In genomic region chr12:111455860-111456259, GRCm38 (mm10) we compare ENCODE assay signal across 23 mouse cellular contexts. TPM values are rescaled to one million over a fixed set of nuclear protein-coding genes. Genes with fewer than 3 reads are reported as not detected.
DNase-seq lines count a peak whose midpoint lies in the region; ATAC-seq and TF ChIP-seq lines count a peak whose summit lies in the region.
"Had no signal": no experiment of that assay in that cellular context is flagged by ENCODE, and none has a peak within 500 bp of the region (broad histone marks: within the 10 kb centered on the region; RNA-seq: fewer than 3 reads in every experiment).

No protein-coding gene starts in this region.

- H3ac ChIP-seq in C2C12 (ENCODE audit: control insufficient read depth, insufficient read length, low read depth), result peak overlapping the region; percentile 28

- ATAC-seq in kidney, embryonic 16.5 days (ENCODE audit: low FRiP score, low TSS enrichment), result no peak
- no peak for ATAC-seq in kidney, embryonic 14.5 days (ENCODE audit: low FRiP score, low TSS enrichment)
- ATAC-seq in liver, embryonic 13.5 days (ENCODE audit: low read depth), result no peak
- ATAC-seq: activated CD4-positive, CD25-positive, alpha-beta regulatory T cell, adult 4 months; forebrain, embryonic 16.5 days; intestine, postnatal 0 days had no signal

- no peak for DNase-seq in gastrocnemius, adult 2 months
- no peak for DNase-seq in gastrocnemius, adult 8-10 months (ENCODE audit: low spot score in 2 of 2)
- DNase-seq in liver, embryonic 13.5 days, result no peak
- DNase-seq in ovary, postnatal 36 days (ENCODE audit: low spot score), result no peak
- no peak for DNase-seq in embryo, embryonic 10.5 days (ENCODE audit: low spot score)
- DNase-seq: adrenal gland, adult 8-10 months; cerebellum, adult 18-20 months; cerebellum, postnatal 25 days; lung, adult 2 months; lung, postnatal 36 days; thymus, postnatal 25 days had no signal

- H3K4me1 ChIP-seq in kidney, embryonic 16.5 days (ENCODE audit: insufficient read depth, low read length), result peaks cover 46% of the 10 kb centered on the region
- H3K4me1 ChIP-seq in kidney, embryonic 14.5 days (ENCODE audit: control insufficient read depth, insufficient read depth, low read length), result peaks cover 32% of the 10 kb centered on the region
- peaks cover 28% of the 10 kb centered on the region for H3K4me1 ChIP-seq in liver, embryonic 13.5 days (replicated peaks)
- H3K4me1 ChIP-seq: neural tube, embryonic 15.5 days had no signal

- no peak overlapping the region for H3K4me2 ChIP-seq in kidney, embryonic 16.5 days (replicated peaks; ENCODE audit: low read depth, low read length)
- H3K4me2 ChIP-seq in kidney, embryonic 14.5 days (replicated peaks; ENCODE audit: low read depth, low read length), result no peak overlapping the region; the same call in 1 of the 2 replicates
- no peak overlapping the region for H3K4me2 ChIP-seq in liver, embryonic 13.5 days
- H3K4me2 ChIP-seq: neural tube, embryonic 15.5 days; stomach, embryonic 15.5 days had no signal

- H3K79me3 ChIP-seq in C2C12 (ENCODE audit: low read depth), result peaks cover 8% of the 10 kb centered on the region

- 56% methylated on average over 8 of the region's 8 CpGs for WGBS in kidney, embryonic 16.5 days
- WGBS in kidney, embryonic 14.5 days, result 49% methylated on average over 8 of the region's 8 CpGs
- WGBS in liver, embryonic 13.5 days (ENCODE audit: insufficient replicate concordance), result 44% methylated on average over 8 of the region's 8 CpGs

- no peak for TF ChIP-seq CTCF in gastrocnemius, adult 2 months (IDR thresholded peaks at IDR 0.05)
- no peak for TF ChIP-seq CTCF in C2C12 (IDR thresholded peaks at IDR 0.05; ENCODE audit: control insufficient read depth, insufficient read depth, insufficient read length)

- H3K27ac ChIP-seq in gastrocnemius, adult 2 months, result peak overlapping the region; percentile 63
- H3K27ac ChIP-seq in kidney, embryonic 16.5 days (ENCODE audit: low read length), result no peak overlapping the region
- H3K27ac ChIP-seq in kidney, embryonic 14.5 days (ENCODE audit: low read depth, low read length), result no peak overlapping the region
- peak overlapping the region; percentile 19; the same call in 1 of the 2 replicates for H3K27ac ChIP-seq in liver, embryonic 13.5 days
- H3K27ac ChIP-seq: heart, adult 2 months; neural tube, embryonic 15.5 days had no signal

- H3K9ac ChIP-seq in kidney, embryonic 16.5 days (replicated peaks; ENCODE audit: low read length), result peak overlapping the region; percentile 15; the same call in 1 of the 2 replicates
- H3K9ac ChIP-seq in kidney, embryonic 14.5 days (ENCODE audit: low read depth, low read length), result no peak overlapping the region
- H3K9ac ChIP-seq in liver, embryonic 13.5 days, result no peak overlapping the region
- H3K9ac ChIP-seq: neural tube, embryonic 15.5 days; stomach, embryonic 15.5 days had no signal

- peaks cover 8% of the 10 kb centered on the region for H3K36me3 ChIP-seq in kidney, embryonic 16.5 days (ENCODE audit: insufficient read depth, low read length)
- H3K36me3 ChIP-seq in kidney, embryonic 14.5 days (ENCODE audit: control insufficient read depth, insufficient read depth, low read length), result 0 out of 2 replicates have a peak, but pooled peaks cover 3% of the 10 kb centered on the region
- H3K36me3 ChIP-seq in C2C12 (ENCODE audit: control insufficient read depth, insufficient read depth), result peaks cover 41% of the 10 kb centered on the region
- H3K36me3 ChIP-seq in liver, embryonic 13.5 days, result peaks cover 43% of the 10 kb centered on the region
- H3K36me3 ChIP-seq: neural tube, embryonic 15.5 days; stomach, embryonic 15.5 days had no signal

- H3K9me3 ChIP-seq in kidney, embryonic 16.5 days (ENCODE audit: low read length), result no peaks in the 10 kb centered on the region
- no peaks in the 10 kb centered on the region for H3K9me3 ChIP-seq in kidney, embryonic 14.5 days (ENCODE audit: control insufficient read depth, low read length)
- no peaks in the 10 kb centered on the region for H3K9me3 ChIP-seq in liver, embryonic 13.5 days (replicated peaks)
- H3K9me3 ChIP-seq: neural tube, embryonic 15.5 days; stomach, embryonic 15.5 days had no signal

- peaks cover 33% of the 10 kb centered on the region for H3K79me2 ChIP-seq in C2C12 (ENCODE audit: control insufficient read depth, insufficient read depth)

- intact Hi-C loops in gastrocnemius, adult 2 months (cut with DNase I), result no loop called here

- H3K27me3 ChIP-seq in kidney, embryonic 16.5 days (ENCODE audit: insufficient read depth, low read length), result 0 out of 2 replicates have a peak, but pooled peaks cover 6% of the 10 kb centered on the region
- peaks cover 11% of the 10 kb centered on the region for H3K27me3 ChIP-seq in kidney, embryonic 14.5 days (ENCODE audit: control insufficient read depth, insufficient read depth, low read length)
- no peaks in the 10 kb centered on the region for H3K27me3 ChIP-seq in C2C12 (ENCODE audit: control insufficient read depth, insufficient read depth, insufficient read length)
- H3K27me3 ChIP-seq in liver, embryonic 13.5 days, result peaks cover 28% of the 10 kb centered on the region

- no peak overlapping the region for H3K4me3 ChIP-seq in gastrocnemius, adult 2 months
- H3K4me3 ChIP-seq in kidney, embryonic 16.5 days (ENCODE audit: low read length), result no peak overlapping the region
- H3K4me3 ChIP-seq in kidney, embryonic 14.5 days (ENCODE audit: low read length), result no peak overlapping the region
- H3K4me3 ChIP-seq in C2C12 (ENCODE audit: insufficient read depth, poor library complexity, severe bottlenecking), result no peak overlapping the region
- no peak overlapping the region for H3K4me3 ChIP-seq in liver, embryonic 13.5 days (replicated peaks)
- H3K4me3 ChIP-seq: heart, adult 2 months; neural tube, embryonic 15.5 days; stomach, embryonic 15.5 days had no signal

TF ChIP-seq in C2C12, 6 proteins besides CTCF, POLR2A, EP300 and RAD21:
- TF ChIP-seq USF1 (IDR thresholded peaks at IDR 0.05; ENCODE audit: low read depth), result no peak
- peak; percentile 77 for TF ChIP-seq FOSL1 (IDR thresholded peaks at IDR 0.05; ENCODE audit: insufficient read depth, low read length, poor library complexity, severe bottlenecking)
- TF ChIP-seq MYOG (IDR thresholded peaks at IDR 0.05; ENCODE audit: control insufficient read depth, extremely low read depth, insufficient read length), result no peak
- TF ChIP-seq CEBPB (IDR thresholded peaks at IDR 0.05; ENCODE audit: low read depth), result no peak
- peak; percentile 54 for TF ChIP-seq MAX (IDR thresholded peaks at IDR 0.05)
- TF ChIP-seq MYOD1 (IDR thresholded peaks at IDR 0.05; ENCODE audit: control insufficient read depth, insufficient read length, low read depth), result no peak

RNA-seq across cellular contexts. Expression of gene Tnfaip2, which starts 13.6 kb away (rescaled TPM):
- 10 to 100 TPM; 29.1 to 54.8 TPM for total RNA-seq in gastrocnemius, adult 2 months (2021)
- 10 to 100 TPM; 17.0 to 41.0 (median 32.6) TPM for total RNA-seq in gastrocnemius, adult 8-10 months (2022)
- polyA plus RNA-seq in kidney, embryonic 16.5 days (2015; fragmentation: Nextera tagmentation; extraction: Ambion mirVana), result 21.7 and 24.3 TPM in 2 replicates
- 16.5 and 18.8 TPM in 2 replicates for polyA plus RNA-seq in kidney, embryonic 14.5 days (2014; fragmentation: Nextera tagmentation; extraction: Ambion mirVana)
- 119 TPM for polyA plus RNA-seq in C2C12 (2012; fragmentation: generic; extraction: Trizol)
- polyA plus RNA-seq in liver, embryonic 13.5 days (2015; fragmentation: Nextera tagmentation; extraction: Ambion mirVana), result 92.1 and 96.6 TPM in 2 replicates
- polyA plus RNA-seq: activated CD4-positive, CD25-positive, alpha-beta regulatory T cell, adult 4 months had no signal

RNA-seq across cellular contexts. Expression of gene Gm266, which starts 29.8 kb away (rescaled TPM):
- total RNA-seq in gastrocnemius, adult 2 months (2021), result under 1 TPM; 0.20 to 0.33 TPM
- total RNA-seq in gastrocnemius, adult 8-10 months (2022), result under 1 TPM in 3 of 4 experiments, not detected in 1; 0.27 to 0.34 (median 0.31) TPM
- polyA plus RNA-seq in kidney, embryonic 16.5 days (2015; fragmentation: Nextera tagmentation; extraction: Ambion mirVana), result 78.6 and 84.8 TPM in 2 replicates
- polyA plus RNA-seq in kidney, embryonic 14.5 days (2014; fragmentation: Nextera tagmentation; extraction: Ambion mirVana), result 123 and 137 TPM in 2 replicates
- polyA plus RNA-seq in C2C12 (2012; fragmentation: generic; extraction: Trizol), result 2.1 TPM
- 0.76 and 1.0 TPM in 2 replicates for polyA plus RNA-seq in liver, embryonic 13.5 days (2015; fragmentation: Nextera tagmentation; extraction: Ambion mirVana)
- total RNA-seq: adrenal gland, adult 8-10 months had no signal
- polyA plus RNA-seq: activated CD4-positive, CD25-positive, alpha-beta regulatory T cell, adult 4 months had no signal

RNA-seq across cellular contexts. Expression of gene Exoc3l4, which starts 39.0 kb away (rescaled TPM):
- total RNA-seq in gastrocnemius, adult 2 months (2021), result 1 to 10 TPM in 1 of 2 experiments, under 1 TPM in 1; 0.56 to 1.5 TPM
- total RNA-seq in gastrocnemius, adult 8-10 months (2022), result 1 to 10 TPM in 3 of 4 experiments, under 1 TPM in 1; 0.72 to 3.2 (median 2.7) TPM
- 19.4 and 19.9 TPM in 2 replicates for polyA plus RNA-seq in kidney, embryonic 16.5 days (2015; fragmentation: Nextera tagmentation; extraction: Ambion mirVana)
- polyA plus RNA-seq in kidney, embryonic 14.5 days (2014; fragmentation: Nextera tagmentation; extraction: Ambion mirVana), result 10.8 and 10.9 TPM in 2 replicates
- polyA plus RNA-seq in C2C12 (2012; fragmentation: generic; extraction: Trizol), result 58.3 TPM
- polyA plus RNA-seq in liver, embryonic 13.5 days (2015; fragmentation: Nextera tagmentation; extraction: Ambion mirVana), result 15.5 and 18.6 TPM in 2 replicates
- polyA plus RNA-seq: activated CD4-positive, CD25-positive, alpha-beta regulatory T cell, adult 4 months had no signal

RNA-seq across cellular contexts. Expression of gene Lbhd2, which starts 49.3 kb away (rescaled TPM):
- total RNA-seq in gastrocnemius, adult 2 months (2021), result not detected
- not detected for total RNA-seq in gastrocnemius, adult 8-10 months (2022)
- 4.6 and 5.5 TPM in 2 replicates for polyA plus RNA-seq in kidney, embryonic 16.5 days (2015; fragmentation: Nextera tagmentation; extraction: Ambion mirVana)
- 5.8 and 9.9 TPM in 2 replicates for polyA plus RNA-seq in kidney, embryonic 14.5 days (2014; fragmentation: Nextera tagmentation; extraction: Ambion mirVana)
- polyA plus RNA-seq in C2C12 (2012; fragmentation: generic; extraction: Trizol), result not detected
- polyA plus RNA-seq in liver, embryonic 13.5 days (2015; fragmentation: Nextera tagmentation; extraction: Ambion mirVana), result not detected in 2 replicates
- total RNA-seq: gastrocnemius, postnatal 25 days; heart, adult 2 months had no signal
- polyA plus RNA-seq: activated CD4-positive, CD25-positive, alpha-beta regulatory T cell, adult 4 months; heart, adult 2 months; heart, postnatal 0 days; hindbrain, embryonic 11.5 days; lung, adult 2 months had no signal

Comparison
In these comparisons a context has a peak if more than half of its experiments do, and no peak if none do; other contexts are left out.
1. H3K27ac ChIP-seq: peak in gastrocnemius, adult 2 months (single experiment) and liver, embryonic 13.5 days (single experiment); none in kidney, embryonic 16.5 days (single experiment) and kidney, embryonic 14.5 days (single experiment).
2. RNA of gene Gm266, which starts 29.8 kb away (polyA plus RNA-seq): 123 to 137 TPM in kidney, embryonic 14.5 days and 78.6 to 84.8 TPM in kidney, embryonic 16.5 days; 2.1 TPM in C2C12 (single experiment) and 0.76 to 1.0 TPM in liver, embryonic 13.5 days; every median in the first group is over 10 times any median in the second.